Mouse (Mus musculus): ENCODE results near the gene Ubqln4.

Ubqln4 gene

DNA sequence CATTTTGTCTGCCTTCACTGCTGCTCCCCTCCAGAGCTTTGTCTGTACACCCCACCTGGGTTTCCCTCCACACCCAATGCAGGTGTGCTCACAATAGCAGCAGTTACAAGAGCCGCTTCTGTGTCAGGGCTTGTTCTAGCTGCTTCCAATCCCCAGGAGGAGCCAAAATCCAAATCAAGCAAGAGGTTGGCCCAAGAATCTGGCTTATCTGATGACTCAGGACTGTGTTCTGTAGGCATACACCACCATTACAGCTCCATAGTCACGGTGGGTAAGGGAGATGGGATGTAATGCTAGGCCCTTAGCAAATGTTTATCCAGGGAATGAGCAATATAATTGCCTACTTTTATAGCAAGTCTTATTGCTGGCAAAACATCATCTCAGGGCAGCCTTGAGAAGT lies 37.2 kb upstream of the Ubqln4 start:
- TF ChIP-seq GATA4 (IDR thresholded peaks at IDR 0.05; ENCODE audit: insufficient replicate concordance, low read length), result no peak

DNA sequence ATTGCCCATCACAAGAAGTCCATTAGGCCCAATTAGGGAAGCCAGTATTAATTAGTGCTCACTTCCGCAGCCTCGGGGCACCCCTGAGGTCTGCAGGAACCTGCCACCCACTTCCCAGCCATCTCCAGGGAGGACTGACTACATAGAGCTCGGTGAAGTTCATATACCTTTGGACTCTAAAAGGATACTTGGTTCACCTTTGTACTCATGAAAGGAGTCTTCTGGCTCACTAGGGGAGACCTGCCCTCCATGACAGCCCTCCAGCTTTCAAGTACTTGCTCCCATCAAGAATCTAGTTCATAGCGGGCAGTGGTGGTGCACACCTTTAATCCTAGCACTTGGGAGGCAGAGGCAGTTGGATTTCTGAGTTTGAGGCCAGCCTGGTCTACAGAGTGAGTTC lies 35.1 kb upstream of the Ubqln4 start:
- no peak for TF ChIP-seq GATA4 (IDR thresholded peaks at IDR 0.05; ENCODE audit: insufficient replicate concordance, low read length)

DNA sequence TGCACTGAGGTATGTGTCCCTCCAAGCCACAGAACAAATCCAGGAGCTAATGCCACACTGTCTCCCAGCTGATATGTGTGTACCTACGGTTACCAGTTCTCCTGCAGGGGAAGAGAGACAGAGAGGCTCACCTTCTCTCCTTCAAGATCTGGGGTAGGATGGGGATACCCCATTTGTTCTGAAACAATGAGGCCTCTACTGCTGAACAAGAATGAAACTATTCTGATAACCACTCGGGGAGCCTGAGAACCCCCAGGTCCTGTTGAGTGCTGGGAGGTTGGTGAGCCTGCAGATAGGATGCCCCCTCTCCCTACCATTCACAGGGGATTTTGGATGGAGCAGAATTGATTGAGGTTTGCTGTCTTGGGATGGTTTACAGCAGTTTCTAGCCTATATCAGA lies 33.5 kb upstream of the Ubqln4 start:
- no peak for TF ChIP-seq GATA4 (IDR thresholded peaks at IDR 0.05; ENCODE audit: insufficient replicate concordance, low read length)

DNA sequence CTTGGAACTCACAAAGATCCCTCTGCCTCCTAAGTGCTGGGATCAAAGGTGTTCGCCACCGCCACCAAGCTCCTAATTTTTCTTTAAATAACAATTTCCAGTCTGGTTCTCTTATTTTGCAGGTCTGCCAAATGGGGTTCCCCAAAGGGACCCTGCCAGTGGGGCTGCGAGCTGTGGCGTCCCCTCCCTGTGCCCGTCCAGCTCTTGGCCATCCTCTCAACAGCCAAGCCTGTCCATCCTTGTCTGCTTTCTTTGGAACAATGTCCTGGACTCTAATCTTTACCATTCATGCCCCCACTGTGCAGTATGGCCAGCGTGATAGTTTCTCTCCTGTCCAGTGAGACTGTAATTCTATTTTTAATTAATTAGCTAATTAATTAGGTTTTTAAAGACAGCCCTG lies 32.4 kb upstream of the Ubqln4 start:
- TF ChIP-seq GATA4 (IDR thresholded peaks at IDR 0.05; ENCODE audit: insufficient replicate concordance, low read length), result no peak

DNA sequence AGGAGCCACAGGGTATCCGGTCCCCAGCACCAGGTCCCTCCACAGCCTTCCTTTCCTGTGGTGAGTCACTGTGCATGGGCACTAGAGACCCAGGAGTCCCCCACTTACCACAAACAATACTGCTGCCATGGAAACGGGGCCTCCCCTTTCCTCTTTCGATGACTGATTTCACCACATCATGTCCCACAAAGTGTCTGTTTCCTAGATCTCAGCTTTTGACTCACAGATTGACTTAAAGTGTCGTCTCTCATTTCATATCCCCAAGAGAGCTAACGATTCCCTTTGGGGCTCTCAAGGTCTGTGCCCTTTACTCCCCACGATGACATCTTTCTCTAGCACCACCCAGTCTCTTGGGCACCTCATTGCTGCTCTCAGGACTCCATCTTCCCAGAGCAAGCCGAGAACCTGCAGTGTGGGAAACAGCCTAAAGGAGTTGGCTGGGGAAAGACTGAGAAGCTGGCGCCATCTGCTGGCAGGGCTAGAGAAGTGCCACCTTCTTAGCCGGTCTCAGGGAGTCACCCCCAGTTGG lies 31.7 kb upstream of the Ubqln4 start:
- TF ChIP-seq GATA4 (IDR thresholded peaks at IDR 0.05; ENCODE audit: insufficient replicate concordance, low read length), result no peak

DNA sequence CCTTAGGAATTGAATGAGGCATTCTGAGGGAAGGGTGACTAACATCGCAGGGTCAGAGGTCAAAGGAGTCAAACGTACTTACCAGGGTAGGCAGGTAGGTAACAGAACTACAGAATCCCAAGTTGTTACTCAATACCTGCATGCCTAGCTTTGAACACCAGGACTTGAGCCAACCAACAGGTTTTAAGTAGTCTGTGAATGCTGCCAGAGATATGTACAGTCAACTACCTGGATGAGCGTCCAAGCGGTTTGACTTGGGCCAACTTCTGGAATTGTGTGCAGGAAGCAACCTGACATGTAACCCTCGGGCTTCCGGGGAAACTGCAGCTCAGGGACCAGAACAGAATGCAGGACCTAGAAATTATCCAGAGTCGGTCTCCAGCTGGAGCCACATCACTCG lies 30.5 kb upstream of the Ubqln4 start:
- no peak for TF ChIP-seq GATA4 (IDR thresholded peaks at IDR 0.05; ENCODE audit: insufficient replicate concordance, low read length)

DNA sequence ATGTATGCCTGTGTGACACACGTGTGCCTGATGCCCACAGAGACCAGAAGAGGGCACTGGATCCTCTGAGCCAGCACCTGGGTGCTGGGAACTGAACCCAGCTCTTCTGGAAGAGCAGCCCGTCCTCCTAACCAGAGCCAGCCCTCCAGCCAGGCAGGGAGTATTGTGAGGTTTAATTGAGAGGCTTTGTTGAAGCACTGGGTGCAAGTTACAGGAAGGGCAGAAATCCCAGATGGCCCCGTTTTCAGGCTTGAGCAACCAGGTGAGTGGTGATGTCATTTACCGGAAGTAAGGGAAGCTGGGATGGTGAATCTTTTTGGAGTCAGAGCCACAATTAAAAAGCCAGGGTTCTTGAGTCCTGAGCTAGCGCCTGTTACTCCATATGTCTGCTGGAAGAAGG lies 28.5 kb upstream of the Ubqln4 start:
- no peak for TF ChIP-seq GATA4 (IDR thresholded peaks at IDR 0.05; ENCODE audit: insufficient replicate concordance, low read length)

DNA sequence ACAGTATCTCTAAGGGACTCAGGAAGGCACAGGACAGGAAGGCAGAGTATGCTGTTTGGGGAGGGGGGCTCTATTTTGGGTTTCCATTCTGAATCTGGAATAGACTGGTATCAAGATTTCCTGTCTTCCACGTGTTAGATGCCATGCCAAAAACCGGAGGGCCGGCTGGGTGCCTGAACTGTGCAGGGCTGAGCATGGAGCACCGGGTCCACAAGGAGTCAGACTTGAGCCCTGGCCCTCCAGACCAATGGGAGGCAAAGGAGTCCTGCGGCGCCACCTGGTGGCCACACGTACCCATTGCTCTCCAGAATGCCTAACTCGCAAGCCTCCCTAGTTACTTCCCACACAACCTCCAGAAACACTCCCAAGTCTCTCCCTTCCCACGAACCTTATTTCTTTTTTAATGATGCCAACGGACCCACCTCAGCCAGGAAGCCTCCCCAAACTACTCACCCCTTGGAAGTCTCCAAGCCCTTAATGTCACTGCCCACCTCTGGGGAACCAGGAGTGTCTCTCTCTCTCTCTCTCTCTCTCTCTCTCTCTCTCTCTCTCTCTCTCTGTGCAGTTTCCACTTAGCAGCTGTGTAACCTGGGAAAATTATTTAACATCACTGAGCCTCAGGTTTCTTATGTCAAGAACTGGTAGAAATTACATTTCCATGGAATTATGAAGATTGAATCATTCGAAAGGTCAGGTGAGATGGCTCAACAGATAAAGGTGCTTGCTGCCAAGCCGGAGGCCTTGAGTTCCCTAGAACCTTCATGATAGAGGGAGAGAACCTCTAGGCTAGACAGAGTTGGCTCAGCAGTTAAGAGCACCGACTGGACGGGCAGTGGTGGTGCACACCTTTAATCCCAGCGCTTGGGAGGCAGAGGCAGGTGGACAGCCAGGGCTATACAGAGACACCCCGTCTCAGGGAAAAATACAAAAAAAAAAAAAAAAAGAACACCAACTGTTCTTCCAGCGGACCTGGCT lies 27.1 kb upstream of the Ubqln4 start:
- TF ChIP-seq GATA4 (IDR thresholded peaks at IDR 0.05; ENCODE audit: insufficient replicate concordance, low read length), result peak; percentile 59; the same call in 1 of the 2 replicates

DNA sequence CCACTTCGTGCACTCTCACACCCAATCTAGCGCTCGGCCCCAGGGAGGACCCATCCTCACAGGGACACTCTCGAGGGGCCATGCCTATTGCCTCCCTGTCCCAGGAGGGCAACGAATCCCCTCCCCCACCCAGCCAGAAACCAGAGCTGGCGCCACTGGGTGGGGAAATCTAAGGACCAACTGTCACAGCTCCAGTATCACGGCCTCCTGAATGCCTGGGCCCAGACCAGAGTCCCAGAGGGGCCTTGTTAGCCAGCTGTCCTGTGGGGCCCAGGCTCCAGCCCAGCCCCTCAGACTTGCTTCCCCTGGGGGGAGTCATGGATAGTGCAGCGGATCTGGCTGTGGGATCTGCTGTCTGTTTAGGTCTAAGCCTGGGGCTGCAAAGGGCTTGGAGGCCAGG lies 26.0 kb upstream of the Ubqln4 start:
- TF ChIP-seq GATA4 (IDR thresholded peaks at IDR 0.05; ENCODE audit: insufficient replicate concordance, low read length), result no peak

DNA sequence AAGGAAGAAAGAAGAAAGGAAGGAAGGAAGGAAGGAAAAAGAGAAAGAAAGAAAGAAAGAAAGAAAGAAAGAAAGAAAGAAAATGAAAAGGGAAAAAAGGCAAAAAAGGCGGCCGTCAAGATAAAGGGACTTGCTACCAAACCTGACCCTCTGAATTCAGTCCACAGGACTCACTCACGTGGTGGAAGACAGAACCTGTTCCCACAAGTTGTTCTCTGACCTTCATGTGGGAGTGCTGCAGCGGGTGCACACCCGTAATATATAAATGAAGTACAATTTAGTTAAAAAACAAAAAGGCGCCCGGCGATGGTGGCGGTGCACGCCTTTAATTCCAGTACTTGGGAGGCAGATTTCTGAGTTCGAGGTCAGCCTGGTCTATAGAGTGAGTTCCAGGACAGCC lies 24.9 kb upstream of the Ubqln4 start:
- no peak for TF ChIP-seq GATA4 (IDR thresholded peaks at IDR 0.05; ENCODE audit: insufficient replicate concordance, low read length)

DNA sequence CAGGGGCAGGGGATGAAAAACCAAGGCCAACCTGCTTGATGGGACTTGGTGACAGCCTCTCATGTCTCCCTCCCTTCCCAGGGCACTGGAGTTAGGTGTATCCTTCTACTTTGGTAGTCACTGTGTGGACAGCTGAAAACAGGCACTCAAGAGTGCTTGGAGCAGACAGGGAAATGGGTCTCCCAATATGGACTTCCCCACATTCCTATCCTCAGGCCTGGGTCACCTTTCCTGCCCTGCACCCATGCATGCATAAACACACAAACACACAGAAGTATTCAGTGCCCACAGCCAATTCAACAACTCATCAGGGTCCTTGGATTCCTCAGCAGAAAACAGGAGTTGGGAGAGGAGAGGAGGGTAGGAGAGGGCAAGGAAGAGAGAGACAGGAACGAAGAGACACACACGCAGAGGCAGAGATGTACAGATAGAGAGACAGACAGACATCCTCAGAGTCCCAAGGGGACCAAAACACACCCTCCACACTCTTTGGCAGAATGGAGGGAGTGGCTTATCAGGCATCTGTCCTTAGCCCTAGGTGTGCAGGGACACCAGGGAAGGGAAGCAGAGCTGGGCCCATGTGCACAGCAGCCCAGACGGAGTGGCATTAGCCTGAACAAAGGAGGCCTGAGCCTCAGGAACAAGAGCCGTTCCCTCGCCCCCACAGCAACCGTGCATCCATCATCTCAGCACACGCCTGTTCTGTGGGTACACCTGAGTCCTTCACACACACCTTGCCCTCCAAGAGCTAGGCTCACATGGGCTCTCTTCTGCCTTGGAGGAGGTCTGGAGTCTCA lies 24.2 kb upstream of the Ubqln4 start:
- TF ChIP-seq GATA4 (IDR thresholded peaks at IDR 0.05; ENCODE audit: insufficient replicate concordance, low read length), result no peak

DNA sequence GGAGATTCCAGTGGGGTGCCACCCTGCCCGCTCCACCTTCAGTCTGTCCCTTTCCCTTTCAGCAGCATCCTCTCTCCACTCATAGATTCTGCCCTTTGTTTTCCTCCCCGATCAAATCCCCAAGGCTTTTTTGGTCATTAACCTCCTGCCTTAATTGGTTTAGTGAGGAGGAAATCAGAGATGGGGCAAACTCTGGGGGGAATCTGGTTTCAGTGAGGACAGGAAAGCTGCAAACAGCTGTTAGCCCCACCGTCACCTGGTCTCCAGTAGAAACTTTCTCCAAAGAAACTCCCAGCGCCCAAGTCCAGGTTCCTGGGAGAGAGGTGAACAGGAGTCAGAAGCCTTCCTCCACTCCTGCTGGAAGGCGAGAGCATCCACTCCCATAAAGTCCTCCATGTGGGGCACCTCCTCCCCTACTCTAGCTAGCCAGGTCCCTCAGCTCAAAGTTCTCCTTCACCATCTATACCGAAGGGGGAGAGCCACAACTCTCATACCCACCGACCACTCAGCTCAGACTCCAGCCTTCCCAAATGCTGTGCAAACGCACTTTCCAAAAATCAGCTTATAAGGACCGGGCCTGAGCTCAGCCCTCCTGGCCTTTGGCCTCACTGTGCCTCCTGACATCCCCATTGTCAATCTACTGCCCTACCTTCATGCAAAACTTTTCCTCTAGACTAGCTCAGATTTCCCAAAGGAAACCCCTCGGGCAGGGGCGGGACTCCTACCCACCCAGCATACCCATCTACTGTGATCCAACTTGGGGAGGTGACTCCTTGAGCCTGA lies 23.3 kb upstream of the Ubqln4 start:
- no peak for TF ChIP-seq GATA4 (IDR thresholded peaks at IDR 0.05; ENCODE audit: insufficient replicate concordance, low read length)

DNA sequence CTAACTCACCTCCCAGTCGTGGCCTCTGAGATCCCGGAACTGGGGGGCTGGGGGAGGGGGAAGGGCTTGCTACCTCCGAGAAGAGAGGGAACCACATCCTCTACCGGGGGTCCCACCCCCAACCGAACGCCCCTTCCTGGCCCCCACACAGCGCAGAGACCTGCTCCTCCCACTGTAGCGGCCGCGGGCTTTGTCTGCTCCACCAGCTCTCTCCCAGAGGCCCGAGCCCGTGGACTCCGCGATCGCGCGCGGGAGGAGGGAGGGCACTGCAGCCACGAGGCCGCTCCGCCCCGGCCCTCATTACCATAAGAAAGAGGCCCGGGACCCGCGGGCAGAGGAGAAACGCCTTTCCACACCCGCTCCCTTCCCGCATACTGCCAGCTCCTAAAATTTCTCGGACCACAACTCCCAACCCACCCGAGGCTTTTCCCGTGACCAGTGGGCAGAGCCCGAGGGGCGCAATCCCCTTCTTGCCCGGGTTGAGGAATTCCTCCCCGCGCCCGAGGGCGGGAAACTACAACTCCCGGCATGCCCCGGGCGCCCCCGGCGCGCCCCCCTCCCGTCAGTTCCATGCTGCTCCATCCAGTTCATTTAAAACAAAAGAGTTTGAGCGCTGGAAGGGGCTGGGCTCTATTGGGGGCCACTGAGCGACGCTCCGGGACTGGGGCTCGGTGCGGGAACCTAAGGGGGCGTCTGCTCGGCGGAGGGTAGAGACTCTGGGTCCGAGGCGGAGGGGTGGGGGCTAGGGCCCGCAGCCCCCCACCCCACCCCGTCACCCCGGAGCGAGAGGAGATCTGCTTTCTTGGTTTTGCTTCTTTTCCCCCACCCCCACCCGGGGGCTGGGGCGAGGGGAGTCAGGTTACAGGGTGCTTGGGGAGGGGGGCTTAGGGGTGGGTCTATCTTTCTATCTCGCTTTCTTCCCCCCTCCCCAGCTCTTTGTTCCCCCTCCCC lies 21.9 kb upstream of the Ubqln4 start:
- no peak for TF ChIP-seq GATA4 (IDR thresholded peaks at IDR 0.05; ENCODE audit: insufficient replicate concordance, low read length)

DNA sequence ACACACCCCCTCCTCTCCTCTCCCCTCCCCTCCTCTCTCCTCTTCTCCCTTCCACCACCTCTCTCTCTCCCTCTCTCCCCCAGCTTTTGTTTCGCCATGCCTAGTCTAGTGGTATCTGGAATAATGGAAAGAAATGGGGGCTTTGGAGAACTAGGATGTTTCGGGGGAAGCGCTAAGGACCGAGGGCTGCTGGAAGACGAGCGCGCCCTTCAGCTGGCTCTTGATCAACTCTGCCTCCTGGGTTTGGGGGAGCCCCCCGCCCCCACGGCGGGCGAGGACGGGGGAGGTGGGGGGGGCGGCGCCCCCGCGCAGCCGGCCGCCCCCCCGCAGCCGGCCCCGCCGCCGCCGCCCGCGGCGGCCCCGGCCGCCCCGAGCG lies 21.3 kb upstream of the Ubqln4 start, which contains the start of gene Mex3a:
Mex3a (plus strand) TSS at position 97 of the 376 bp plus-strand sequence.
- TF ChIP-seq GATA4 (IDR thresholded peaks at IDR 0.05; ENCODE audit: insufficient replicate concordance, low read length), result no peak

All from liver, adult (tissue).